Mouse (Mus musculus) cerebral cortex, adult 2 months (tissue): ENCODE measurements around the gene E4f1.

Experiments used
- WGBS: fragments of 180-500 bp; shearing (Covaris S2); methylation state at CpG from one replicate; pipeline ENCODE4 v1.1.7; 2018; 5-methylcytosine and 5-hydroxymethylcytosine counted together

E4f1 gene

DNA sequence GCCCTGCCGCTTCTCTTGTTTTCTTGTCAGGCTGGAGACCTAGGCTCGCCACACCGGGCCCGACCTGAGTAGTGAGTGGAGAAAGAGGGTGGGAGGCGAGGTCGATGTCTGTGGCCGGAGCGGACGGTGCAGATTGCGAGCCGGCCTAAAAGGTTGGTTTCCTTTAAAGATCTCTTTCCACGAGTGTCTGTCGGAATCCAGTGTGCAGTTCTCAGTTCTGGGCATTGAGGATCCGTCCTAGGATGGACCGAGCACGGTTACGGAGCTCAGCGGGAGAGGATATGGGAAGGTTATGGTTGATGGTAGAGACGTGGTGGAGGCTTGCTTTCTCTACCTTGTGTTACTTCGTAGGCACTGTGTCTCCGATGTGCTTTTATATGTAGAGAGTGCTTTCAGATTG is 55.1 kb downstream of the E4f1 start:
- WGBS = under 1% methylated on average over 21 of the region's 21 CpGs

- WGBS = under 1% methylated on average over 64 of the region's 64 CpGs
Measured at GRCm38 (mm10) chr17:24414230-24414976, 55.7 kb downstream of the E4f1 start, which contains the start of gene Rnps1. TSS of gene Rnps1 (plus strand) at chr17:24414565.

GRCm38 (mm10) chr17:24413557-24414211 is 56.4 kb downstream of the E4f1 start:
- WGBS = 26% methylated on average over 22 of the region's 22 CpGs

GRCm38 (mm10) chr17:24407116-24407803 is 62.9 kb downstream of the E4f1 start:
- WGBS = 85% methylated on average over 12 of the region's 12 CpGs

DNA sequence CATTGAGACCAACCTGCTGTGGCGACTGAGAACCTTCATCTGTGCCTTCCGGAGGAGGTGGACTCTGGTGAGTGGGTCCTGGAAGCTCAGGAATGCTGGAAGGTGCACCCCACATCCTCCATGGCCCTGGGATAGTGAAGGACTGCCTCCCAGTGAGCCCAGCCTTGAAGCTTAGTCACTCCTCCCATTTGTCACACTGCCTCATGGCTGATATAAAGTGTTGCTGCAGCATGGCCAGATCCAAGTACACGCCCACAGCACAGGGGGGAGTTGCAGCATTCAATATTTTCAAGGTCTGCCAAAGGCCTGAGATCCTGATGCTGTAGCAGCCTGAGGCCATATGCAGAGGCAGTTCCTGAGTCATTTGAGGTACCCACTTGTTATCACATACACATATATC is 67.7 kb downstream of the E4f1 start:
- 64% methylated on average over 3 of the region's 3 CpGs for WGBS

- WGBS = 73% methylated on average over 7 of the region's 7 CpGs
Measured at GRCm38 (mm10) chr17:24394456-24394855, 75.7 kb downstream of the E4f1 start.
